Mouse (Mus musculus) spleen, postnatal 10 days (tissue): ENCODE data around the gene 2010111I01Rik.

Experiments
- DNase-seq, 2 experiments: peaks; one replicate each; pipeline ENCODE4 v3.0.0; 2021 to 2022; ENCODE audit warnings: low spot score in 2 of 2

Gene 2010111I01Rik

DNA sequence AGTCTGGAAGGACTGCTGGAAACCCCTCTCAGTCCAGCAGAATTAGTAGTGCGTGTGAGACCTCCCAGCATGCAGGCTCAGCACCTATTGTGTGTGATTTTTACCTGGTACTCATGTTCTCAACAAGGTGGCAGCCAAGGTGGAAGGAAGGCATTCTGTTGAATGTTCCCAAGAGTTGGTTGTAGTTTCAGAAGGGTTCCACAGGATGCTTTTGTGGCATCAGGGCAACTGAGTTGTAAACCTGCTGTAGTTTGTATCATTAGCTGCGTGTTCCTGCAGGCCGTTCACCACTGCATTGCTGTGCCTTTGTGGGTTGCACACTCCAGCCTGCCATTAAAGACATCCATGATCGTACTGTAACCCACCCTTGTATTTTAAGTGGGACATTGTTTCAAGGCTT, 294.0 kb downstream of the 2010111I01Rik start:
- DNase-seq = no peak

DNA sequence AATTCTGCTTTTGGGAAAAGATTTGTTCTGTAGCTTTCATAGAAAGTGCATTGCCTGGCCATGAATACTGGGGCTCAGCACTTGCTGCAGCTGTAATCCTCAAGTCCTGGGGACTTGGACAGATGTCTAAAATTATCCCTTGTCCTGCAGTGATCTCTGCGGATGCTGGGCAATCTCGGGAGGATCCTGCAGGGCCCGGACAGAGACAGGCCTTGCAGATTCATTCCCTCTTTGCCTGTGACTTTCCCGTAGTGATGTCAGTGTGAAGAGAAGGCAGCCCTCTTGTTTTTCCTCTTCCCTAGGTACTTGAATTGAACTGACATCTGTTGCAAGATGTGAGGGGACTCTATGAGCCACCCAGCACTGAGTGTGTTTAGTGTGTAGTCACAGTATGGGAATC, 295.4 kb downstream of the 2010111I01Rik start:
- DNase-seq = no peak

DNA sequence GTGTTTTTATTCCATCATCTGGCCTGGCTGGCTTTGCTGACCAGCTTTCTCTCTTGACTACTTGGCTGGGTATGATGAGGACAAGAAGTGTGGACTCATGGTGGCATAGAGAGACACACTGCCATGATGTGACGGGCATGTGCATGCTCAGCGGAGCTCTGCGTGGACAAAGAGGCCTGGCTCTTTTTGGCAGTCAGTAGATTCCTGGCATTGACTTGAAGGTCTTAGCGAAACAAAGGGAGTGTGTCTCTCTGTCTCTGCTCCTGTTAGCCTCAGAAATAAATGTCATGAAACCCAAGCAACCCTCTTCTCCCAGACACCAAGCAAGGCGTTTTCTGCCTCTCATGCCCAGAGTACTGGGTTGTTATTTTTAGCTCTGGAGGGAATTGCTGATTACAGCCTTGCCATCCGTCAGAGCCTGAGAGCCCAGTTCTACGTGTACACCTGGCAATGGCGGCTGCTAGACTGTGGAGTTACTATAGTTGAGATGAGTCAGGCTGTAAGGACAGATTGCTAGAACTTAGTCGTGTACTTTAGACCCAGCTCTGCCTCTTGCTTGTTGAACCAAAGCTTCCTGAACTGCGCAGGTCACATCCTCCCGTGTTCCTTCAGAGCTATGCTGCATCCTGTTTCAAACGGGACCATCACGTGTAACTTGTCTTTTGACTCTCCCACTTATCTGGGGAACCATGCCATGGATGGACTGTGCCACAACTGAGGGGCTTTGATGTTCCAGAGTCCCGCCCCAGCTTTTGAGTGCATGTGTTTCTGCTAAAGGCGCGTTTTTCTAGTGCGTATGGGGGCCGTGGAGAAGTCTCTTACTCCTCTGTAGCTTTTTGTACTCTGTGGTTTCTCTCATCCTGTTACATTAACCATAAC, 296.3 kb downstream of the 2010111I01Rik start:
- no peak for DNase-seq

DNA sequence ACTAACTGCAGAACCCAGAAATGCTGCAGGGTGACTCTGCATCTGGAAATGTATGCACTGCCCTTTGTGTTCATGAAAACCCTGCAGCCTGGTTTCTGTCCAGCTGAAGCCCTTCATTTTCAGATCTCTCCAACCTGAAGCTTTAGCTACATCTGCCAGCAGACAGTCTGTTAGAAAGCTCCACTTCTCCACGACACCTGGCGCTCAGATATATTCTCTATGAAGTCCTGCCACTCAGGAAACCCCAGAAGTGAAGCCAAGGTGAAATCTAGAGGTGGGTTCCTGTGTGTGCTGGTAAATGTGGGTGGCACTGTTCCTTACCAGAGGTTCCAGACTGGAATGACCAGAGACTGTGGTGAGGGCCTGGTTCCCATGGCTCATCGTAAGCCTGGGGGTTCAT, 297.0 kb downstream of the 2010111I01Rik start:
- DNase-seq = no peak

DNA sequence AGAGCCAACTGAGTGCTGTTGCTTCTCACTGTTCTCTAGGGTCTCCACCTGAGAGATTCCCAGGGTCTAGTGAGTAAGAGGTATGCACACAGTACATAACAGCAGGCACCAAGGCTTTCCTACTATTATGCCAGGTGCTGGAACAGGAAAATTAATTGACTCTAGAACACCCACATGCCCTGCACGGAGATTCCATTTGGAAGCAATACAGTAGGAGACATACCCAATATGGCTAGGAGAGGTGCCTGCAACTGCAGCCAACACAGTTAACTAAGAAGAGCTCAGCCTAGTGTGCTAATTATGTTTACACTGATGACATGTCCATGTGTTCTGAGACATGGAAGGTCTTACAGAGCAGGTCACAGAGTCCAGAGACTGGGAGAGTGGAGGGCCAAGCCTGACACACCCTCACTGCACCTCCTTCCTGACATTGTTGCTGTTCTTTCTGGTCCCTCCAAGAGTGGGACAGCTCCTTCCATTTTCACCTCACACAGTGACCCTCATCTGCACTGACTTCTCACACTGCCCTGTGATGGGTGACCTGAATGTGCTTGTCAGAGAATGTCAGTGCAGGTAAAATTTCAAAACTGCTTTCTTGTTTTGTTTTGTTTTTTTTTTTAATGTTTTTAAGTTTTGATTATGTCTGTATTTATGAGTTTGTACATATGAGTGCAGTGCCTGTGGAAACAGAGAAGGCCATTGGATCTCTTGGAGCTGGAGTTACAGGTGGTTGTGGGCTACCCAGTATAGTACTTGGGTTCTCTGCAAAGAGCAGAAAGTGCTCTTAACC, 297.7 kb downstream of the 2010111I01Rik start:
- DNase-seq = no peak

DNA sequence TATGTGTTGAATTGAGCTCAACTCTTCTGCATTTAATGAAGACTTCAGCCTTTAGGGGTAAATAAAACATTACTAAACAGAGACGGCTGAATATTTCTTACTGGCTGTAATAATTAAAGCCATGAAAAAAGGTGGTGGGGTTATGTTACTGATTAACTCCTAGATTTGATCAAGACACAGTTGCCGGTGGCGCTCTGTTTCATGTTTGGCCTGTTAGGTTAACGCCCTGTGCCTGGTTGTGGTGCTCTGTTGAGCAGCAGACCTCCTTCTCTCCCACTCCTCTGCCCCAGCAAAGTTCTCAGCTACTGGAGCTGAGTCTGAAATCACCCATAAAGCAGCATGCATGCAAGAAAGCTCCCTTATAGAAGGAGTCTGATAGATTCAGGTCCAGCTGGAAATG, 303.7 kb downstream of the 2010111I01Rik start:
- no peak for DNase-seq

DNA sequence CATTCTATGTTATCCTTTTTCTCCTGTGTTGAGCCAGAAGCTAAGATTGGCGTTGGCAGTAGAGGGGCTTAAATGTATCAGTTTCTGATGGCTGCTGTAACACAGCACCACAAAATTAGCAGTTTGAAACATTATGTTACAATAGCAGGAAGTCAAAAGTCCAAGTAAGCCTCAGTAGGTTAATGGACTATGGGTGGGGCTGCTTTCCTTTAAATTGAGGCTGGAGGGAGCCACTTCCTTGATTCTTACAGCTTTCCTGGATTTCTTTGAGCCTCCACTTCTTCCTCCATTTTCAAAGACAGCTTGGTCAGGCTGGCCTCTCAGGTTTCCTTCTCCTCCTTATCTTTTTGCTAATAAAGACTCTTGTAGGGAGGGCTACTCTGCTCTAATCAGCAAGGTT, 304.1 kb downstream of the 2010111I01Rik start:
- DNase-seq = no peak

DNA sequence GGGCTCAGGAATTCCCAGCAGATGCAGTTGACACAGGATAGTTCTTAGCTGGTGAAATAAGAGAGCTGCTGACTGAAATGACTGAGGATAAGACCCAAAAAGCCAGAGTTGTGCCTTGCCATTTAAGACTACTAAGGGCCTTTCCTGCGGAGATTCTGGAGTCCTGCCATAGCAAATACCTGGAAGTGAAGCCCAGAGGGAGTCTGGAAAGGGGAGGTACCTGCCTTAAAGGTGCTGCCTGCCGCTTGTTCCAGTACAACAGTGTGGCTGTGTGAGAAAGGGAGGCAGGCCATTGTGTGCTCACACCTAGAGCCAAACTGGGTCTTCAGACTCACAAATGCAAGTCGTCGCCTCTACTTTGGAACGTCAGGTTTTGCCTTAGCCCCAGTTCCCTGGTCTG, 305.5 kb downstream of the 2010111I01Rik start:
- no peak for DNase-seq

DNA sequence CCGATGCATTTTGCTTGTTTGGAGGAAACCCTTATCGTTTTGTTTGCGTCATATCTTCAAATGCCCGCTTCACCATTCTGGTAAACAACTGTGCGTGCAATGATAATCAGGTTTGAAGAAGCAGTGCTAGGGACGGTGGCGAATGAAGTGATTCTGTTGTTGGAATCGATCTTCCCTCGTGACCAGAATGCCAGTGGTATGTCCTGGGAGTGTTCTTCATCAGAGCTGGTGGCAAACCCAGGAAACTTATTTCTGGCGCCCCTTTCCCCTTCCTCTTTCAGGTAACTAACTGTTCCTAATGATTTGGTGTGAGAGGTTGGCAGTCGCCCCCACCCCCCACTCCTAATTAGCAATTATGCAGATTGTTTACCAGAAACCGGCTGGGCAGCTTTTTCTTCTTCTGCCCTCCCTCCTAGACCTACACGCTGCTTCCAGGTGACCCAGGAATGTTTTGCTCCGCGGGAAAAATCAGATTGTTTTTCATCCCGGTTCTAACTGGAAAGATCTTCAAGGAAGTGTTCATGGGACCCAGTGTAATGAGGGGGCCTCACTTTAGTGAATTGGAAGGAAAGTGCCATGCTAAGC, 307.4 kb downstream of the 2010111I01Rik start:
- DNase-seq = no peak

DNA sequence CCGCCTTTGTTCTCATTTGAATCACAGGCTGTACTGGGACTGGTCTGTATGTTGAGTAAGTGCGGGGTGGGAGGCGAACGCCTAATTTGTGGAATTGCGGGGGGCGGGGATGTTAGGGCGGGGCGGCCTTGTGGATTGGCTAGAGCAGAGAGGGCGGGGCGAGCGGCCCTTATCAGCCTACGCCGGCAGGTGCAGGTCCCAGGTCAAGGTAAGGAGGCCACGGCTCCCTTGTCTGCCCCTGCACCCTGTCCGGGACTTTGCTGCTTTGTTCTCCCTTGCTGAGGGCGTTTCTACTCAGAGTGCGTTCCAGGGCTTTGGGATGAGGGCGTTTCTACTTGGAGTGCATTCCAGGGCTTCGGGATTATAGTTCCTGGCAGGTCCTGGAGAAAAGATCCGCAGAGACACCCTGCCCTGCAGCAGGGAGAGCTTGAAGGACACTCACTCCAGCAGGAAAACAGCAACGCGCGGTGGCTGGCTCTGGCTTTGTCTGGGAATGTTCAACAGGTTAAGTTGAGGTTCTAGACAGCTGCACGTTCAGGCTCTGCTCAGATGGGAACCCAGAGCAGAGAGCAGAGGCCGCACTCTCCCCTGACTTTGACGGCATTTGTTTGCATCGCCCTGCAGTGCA, 308.0 kb downstream of the 2010111I01Rik start:
- no peak for DNase-seq

DNA sequence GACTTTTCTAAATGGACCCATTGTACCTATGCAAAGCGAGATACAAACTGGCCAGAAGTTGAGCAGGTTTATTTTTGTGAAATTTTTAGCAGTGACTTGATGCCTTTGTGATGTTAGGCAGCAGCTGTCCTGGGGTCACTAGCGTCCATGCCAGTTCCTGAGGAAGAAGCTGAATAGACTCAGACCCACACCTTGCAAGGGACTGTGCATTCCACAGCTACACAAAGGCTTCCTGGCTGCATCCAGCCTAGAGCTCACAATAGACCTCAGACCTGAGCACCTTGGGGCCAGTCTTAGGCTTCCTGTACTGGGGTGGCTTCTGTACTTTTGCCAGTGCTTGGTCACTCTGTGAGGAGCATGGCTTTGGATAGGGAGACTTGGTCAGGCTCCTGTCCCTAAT, 309.2 kb downstream of the 2010111I01Rik start:
- no peak for DNase-seq

DNA sequence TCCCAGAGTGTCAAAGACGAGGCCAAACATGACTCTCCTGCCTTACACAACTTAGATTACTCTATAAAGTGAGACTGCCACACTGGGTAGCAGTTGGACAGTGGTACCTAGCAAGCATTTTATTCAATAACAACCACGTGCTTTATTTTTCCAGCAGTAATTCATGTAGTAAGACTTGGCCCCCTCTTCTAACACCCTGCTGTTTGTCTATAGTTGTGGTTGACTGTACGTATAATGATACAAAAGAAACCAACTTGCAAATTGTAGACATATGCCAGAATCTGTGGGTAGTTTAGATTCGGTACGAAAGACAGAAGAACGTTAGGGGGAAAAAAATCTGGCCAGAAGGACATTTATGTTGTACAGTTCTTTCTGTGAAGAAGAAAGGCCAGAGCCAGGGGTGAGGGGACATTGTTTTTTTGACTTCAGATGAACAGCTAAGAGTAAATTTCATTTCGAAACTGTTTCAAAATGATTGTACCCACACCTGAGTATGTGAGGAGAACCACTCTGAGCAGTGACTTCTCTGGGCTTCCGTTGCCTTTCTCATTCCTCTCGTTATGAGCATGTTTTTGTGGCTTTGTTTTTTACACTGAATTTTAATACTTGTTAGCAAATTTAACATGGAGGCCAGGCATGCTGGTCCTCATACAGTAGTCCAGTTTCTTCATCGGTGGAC, 309.9 kb downstream of the 2010111I01Rik start:
- no peak for DNase-seq

DNA sequence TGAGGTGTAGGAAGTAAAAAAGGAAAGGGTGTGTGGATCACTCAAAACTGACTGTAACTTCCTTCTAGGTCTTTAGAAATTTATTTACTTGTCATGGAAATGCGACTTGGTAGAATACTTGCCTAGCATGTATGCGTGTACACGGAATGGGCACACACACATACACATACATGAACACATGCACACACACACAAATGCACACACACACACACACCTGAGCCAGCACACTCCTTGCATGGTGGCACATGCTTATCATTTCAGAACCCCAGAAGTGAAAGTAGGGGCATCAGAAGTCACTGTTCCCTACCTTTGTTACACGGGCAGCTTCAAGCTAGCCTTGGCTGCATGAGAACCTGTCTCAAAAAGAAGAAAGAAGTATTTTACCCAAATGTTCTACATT, 311.7 kb downstream of the 2010111I01Rik start:
- DNase-seq = no peak

DNA sequence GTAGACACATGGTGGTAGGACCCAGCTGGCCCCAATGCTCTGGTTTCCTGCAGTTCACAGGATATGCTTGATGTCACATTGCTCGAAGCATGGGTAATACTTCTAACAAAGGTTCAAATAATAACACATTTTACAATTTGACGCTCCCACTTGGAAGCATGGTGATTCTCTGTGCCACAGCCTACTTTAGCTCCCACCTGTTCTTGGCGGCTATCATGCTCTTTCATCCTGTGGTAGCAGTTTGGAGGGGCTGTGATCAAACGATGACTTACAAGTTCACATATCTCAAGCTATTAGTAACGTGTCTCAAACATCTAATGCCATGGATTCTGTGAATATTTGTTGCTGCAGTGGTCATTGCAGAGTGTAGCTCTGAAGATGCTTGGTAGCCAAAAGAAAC, 312.6 kb downstream of the 2010111I01Rik start:
- DNase-seq = no peak

DNA sequence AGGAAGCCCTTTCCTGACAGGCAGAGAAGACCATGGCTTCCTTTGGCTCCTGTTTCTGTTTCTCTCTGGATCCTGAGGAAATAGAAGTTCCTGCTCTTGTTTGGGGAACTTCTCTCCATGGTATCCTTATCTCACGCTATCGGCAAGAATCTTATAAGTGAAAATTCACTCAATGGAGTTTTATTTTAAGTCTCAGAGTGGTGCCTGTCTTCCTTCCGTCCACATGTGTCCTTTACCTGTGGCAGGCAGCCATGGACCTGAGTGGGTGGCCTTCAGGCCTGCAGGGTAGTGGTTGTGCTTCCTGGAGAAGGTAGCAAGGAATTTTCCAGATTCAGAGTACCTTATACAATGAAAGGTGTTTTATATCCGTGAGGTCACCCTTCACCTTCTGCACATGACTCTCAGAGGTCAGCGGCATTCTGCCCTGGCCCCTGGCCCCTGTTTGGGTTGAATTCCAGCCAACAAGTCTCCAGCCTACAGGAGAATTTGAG, 313.5 kb downstream of the 2010111I01Rik start:
- DNase-seq = no peak

DNA sequence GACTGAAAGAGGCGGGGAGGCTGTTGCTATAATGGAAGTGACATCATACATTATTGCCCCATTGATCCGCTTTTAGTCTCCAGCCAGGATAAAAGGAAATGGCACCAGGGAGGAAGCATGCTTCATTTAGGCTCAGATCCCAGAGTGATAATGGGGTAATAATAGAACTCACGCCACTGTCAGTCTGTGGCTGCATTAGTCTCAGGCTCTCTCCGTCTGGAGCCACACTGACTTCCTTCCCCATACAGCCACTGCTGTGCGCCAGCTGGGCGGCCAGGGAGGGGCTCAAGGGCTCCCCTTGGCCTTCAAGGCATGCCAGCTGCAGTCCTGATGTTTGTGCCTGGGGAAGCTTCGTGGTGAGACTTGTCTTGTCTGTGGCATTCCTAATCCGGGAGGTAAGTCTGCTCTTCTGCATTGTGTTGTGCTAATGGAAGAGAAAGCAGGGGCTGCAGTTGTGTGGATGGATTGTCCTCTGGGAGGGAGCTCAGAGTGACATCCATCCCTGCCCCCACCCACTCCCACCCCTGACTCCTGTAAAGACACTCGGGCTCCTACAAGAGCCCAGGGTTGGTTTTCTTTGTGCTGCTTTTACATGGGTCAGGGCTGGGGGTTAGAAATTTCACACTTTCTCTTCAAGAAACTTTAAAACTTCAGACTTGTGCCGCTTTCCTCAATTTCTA, 314.2 kb downstream of the 2010111I01Rik start:
- DNase-seq = peak in 1 of 2 experiments; percentile 35

DNA sequence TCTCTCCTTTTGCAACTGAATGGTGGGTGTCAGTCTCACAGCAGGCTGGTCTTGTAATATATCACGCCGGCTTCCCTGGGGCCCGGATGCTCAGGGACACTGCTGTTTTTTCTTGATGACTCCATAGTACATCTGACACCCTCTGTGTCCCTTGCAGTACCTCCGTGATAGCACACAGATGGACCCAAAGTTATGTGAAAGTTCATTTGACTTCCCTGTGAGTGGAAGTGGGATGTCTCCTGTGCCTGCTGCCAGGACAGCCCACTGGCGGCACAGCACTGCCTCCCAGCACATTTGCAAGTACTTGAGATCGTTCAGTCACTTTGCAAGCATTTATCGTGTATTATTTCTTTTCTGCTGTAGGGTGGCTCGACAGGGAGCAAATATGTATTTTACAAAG, 315.1 kb downstream of the 2010111I01Rik start:
- DNase-seq = no peak

DNA sequence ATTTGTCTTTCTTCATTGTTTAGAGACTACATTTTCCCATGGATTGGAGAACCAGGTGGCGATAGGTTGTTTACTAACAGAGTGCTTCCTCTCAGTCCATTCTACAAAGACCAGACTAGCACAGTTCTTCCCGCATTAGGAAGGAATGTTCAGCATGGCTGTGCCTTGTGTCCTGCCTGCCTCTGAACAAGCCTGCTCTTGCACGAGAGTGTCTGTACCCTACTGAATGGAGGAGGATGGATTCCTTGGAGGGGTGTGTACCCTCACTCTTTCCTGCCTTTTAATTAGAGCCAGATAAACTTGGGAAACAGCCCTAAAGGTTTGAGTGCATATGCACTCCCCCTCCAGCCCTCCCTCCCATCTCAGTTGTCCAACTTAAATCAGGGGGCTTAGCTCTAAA, 315.7 kb downstream of the 2010111I01Rik start:
- DNase-seq = no peak

DNA sequence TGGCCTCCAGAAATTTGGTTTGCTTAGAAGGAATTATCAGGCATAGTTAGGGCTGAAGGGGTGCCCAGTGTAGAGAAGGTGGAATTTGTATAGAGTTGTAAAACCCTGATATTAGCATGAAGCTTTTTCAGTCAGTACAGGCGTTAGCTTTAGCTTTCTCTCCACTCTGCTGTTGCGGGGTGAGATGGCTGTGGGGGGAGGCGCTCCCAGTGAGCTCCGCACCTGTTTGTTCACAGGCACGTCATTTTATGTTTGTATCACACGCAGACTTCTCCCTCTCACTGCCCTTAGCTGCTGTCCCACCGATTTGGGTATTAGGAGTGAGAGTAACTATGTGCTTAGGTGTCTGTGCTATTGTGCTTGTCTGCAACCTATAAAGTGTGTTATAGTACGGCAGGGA, 316.5 kb downstream of the 2010111I01Rik start:
- no peak for DNase-seq

DNA sequence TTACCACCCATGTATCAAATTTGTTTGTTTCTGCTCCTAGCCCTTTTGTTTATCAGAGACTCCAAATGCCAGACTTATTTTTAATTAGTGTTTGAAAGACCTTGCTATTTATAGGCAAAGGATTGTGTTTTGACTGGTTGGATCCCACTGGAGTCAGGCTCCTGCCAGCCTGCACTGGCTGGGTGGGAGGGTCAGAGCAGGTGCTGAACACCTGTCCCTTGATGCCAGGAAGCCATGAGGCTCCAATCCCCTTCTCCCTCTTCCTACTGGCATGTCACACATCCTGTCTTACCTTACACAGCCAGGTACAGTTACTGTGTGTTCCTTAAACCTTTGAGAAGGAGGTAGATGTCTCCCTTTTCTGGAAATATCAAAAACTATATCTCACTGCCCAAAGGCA, 318.5 kb downstream of the 2010111I01Rik start:
- no peak for DNase-seq

DNA sequence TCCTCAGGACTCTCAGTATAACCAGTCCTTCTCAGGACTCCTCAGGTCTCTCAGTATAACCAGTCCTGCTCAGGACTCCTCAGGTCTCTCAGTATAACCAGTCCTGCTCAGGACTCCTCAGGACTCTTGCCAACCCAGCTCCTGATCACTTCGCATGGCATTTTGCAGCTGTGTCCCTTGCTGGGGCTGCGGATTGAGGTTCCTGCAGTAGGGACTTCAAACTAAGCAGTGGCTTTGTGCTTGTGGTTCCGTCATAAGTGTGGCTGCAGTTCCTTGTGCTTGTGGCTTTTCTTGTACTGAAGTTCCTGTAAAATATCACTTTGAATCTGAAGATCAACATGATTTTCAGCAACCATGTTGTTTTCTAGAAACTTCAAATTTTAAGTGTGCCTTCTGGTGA, 320.1 kb downstream of the 2010111I01Rik start:
- DNase-seq = no peak
